Mouse (Mus musculus) left cerebral cortex, postnatal 10 days (tissue): ENCODE data around the gene Fyb. TPM values are rescaled to one million over a fixed set of nuclear protein-coding genes. Genes with fewer than 3 reads are reported as not detected.
"Not testable (repeated sequence)": the region's sequence is repeated elsewhere in the genome, so short reads cannot be mapped to it uniquely, and the experiment has no call there.

Experiments used
- DNase-seq, 2 experiments: peaks; one replicate each; pipeline ENCODE4 v3.0.0; 2021 to 2022; ENCODE audit warnings: low spot score in 2 of 2, mixed read lengths in 1 of 2; ENCODE audit errors: extremely low spot score in 1 of 2
- intact Hi-C: fragments of 180-260 bp; cut with DNase I; formaldehyde crosslinking; loops from one replicate; pipeline ENCODE4 v1.15.1; 2025
- total RNA-seq, 2 experiments: library from RNA; stranded (reverse); gene quantifications; 2 replicates each; pipeline ENCODE4 v1.2.3; 2021

The Fyb gene
- total RNA-seq, 2 experiments from 2014 or later = 8.7 to 9.4 TPM

- intact Hi-C loops = no loop called here
- DNase-seq = no peak
Observed at GRCm38 (mm10) chr15:6557552-6557951, 34.9 kb downstream of the Fyb start.

GRCm38 (mm10) chr15:6559188-6559587 is 36.5 kb downstream of the Fyb start:
- DNase-seq = no peak
- intact Hi-C loops = no loop called here

- DNase-seq = no peak
- intact Hi-C loops = no loop called here
Observed at GRCm38 (mm10) chr15:6560696-6561095, 38.0 kb downstream of the Fyb start.

- no peak for DNase-seq
- intact Hi-C loops = no loop called here
Observed at GRCm38 (mm10) chr15:6562161-6562560, 39.5 kb downstream of the Fyb start.

GRCm38 (mm10) chr15:6562629-6563028 is 40.0 kb downstream of the Fyb start:
- no peak for DNase-seq
- intact Hi-C loops = no loop called here

GRCm38 (mm10) chr15:6564977-6565421 is 42.3 kb downstream of the Fyb start:
- intact Hi-C loops = no loop called here
- DNase-seq = peak; percentile 10 to 80

- intact Hi-C loops = no loop called here
- no peak for DNase-seq
Observed at GRCm38 (mm10) chr15:6565873-6566272, 43.2 kb downstream of the Fyb start.

- DNase-seq = no peak
- intact Hi-C loops = no loop called here
Observed at GRCm38 (mm10) chr15:6567993-6568392, 45.3 kb downstream of the Fyb start.

GRCm38 (mm10) chr15:6568605-6569004 is 46.0 kb downstream of the Fyb start:
- no peak for DNase-seq
- intact Hi-C loops = no loop called here

GRCm38 (mm10) chr15:6569074-6569473 is 46.4 kb downstream of the Fyb start:
- intact Hi-C loops = no loop called here
- peak in 1 of 2 experiments; percentile 9 for DNase-seq

- DNase-seq = no peak
- intact Hi-C loops = loop anchor here (5.0 kb wide), 2 partner anchors 128 to 333 kb away; no protein-coding TSS in a partner anchor
Observed at GRCm38 (mm10) chr15:6570164-6570861, 47.7 kb downstream of the Fyb start.

GRCm38 (mm10) chr15:6570876-6571275 is 48.2 kb downstream of the Fyb start:
- intact Hi-C loops = loop anchor here (5.0 kb wide), 2 partner anchors 129 to 334 kb away; no protein-coding TSS in a partner anchor
- DNase-seq = peak; percentile 58 to 64

GRCm38 (mm10) chr15:6574283-6574960 is 51.8 kb downstream of the Fyb start:
- no peak for DNase-seq
- intact Hi-C loops = loop anchor here (5.0 kb wide), 2 partner anchors 132 to 337 kb away; no protein-coding TSS in a partner anchor

GRCm38 (mm10) chr15:6577971-6578370 is 55.3 kb downstream of the Fyb start:
- intact Hi-C loops = no loop called here

GRCm38 (mm10) chr15:6578654-6579053 is 56.0 kb downstream of the Fyb start:
- intact Hi-C loops = no loop called here
- DNase-seq = no peak

More at GRCm38 (mm10) chr15:6577971-6578370, 55.3 kb downstream of the Fyb start:
- DNase-seq = no peak

- intact Hi-C loops = no loop called here
- no peak for DNase-seq
Observed at GRCm38 (mm10) chr15:6579194-6579768, 56.6 kb downstream of the Fyb start.

GRCm38 (mm10) chr15:6579769-6580261 is 57.2 kb downstream of the Fyb start:
- DNase-seq = no peak
- intact Hi-C loops = no loop called here

- DNase-seq = no peak
- intact Hi-C loops = no loop called here
Observed at GRCm38 (mm10) chr15:6584645-6585044, 62.0 kb downstream of the Fyb start.

GRCm38 (mm10) chr15:6586351-6586750 is 63.7 kb downstream of the Fyb start:
- intact Hi-C loops, DNase-seq: not testable (repeated sequence)

GRCm38 (mm10) chr15:6587526-6587925 is 64.9 kb downstream of the Fyb start:
- DNase-seq = no peak
- intact Hi-C loops = no loop called here
